Mouse (Mus musculus): ENCODE measurements around the gene Slc4a5.

DNA sequence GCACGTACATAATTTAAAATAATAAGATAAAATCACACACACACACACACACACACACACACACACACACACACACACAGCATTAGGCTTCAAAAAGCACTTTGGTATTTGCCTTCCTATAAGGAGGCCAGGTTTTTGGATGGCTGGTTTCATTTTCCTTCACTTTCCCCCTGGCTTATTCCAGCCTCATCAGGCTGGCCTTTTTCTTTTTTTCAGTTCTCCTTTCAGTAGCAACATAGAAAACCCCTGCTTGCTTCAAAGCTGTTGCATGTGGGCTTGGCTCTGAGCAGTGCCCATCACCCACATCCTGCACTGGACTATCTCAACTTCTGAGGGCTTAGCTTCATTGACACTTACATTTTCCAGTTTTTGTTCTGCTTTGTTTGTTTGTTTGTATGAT lies 102.3 kb downstream of the Slc4a5 start:
- TF ChIP-seq CTCF (IDR thresholded peaks at IDR 0.05; ENCODE audit: extremely low read depth, insufficient read depth, low read length) (no peak), POLR2A (IDR thresholded peaks at IDR 0.05; ENCODE audit: extremely low read depth, insufficient read depth, low read length) (no peak)
